ENCODE assay signal across 23 mouse cellular contexts in genomic region chr17:31500908-31501307, GRCm38 (mm10). TPM values are rescaled to one million over a fixed set of nuclear protein-coding genes. Genes with fewer than 3 reads are reported as not detected.
DNase-seq lines count a peak whose midpoint lies in the region; ATAC-seq and TF ChIP-seq lines count a peak whose summit lies in the region.
"Had no signal": no experiment of that assay in that cellular context is flagged by ENCODE, and none has a peak within 500 bp of the region (broad histone marks: within the 10 kb centered on the region; RNA-seq: fewer than 3 reads in every experiment).

No protein-coding gene starts in this region.

- H3K4me3 ChIP-seq in gastrocnemius, adult 2 months: no peak overlapping the region
- H3K4me3 ChIP-seq in layer of hippocampus, adult 2 months: no peak overlapping the region
- H3K4me3 ChIP-seq in lung, postnatal 0 days (ENCODE audit: low read depth, low read length): no peak overlapping the region
- H3K4me3 ChIP-seq in stomach, postnatal 0 days (ENCODE audit: low read depth, low read length): no peak overlapping the region
- H3K4me3 ChIP-seq: forebrain, embryonic 13.5 days; hindbrain, embryonic 10.5 days; intestine, embryonic 15.5 days; limb, embryonic 10.5 days; limb, embryonic 15.5 days; megakaryocyte, embryonic 14.5 days; stomach, embryonic 15.5 days had no signal

- no peak overlapping the region for H3K27ac ChIP-seq in gastrocnemius, adult 2 months
- H3K27ac ChIP-seq in layer of hippocampus, adult 2 months: no peak overlapping the region
- H3K27ac ChIP-seq in lung, postnatal 0 days (ENCODE audit: low read length): no peak overlapping the region
- no peak overlapping the region for H3K27ac ChIP-seq in stomach, postnatal 0 days (replicated peaks)
- H3K27ac ChIP-seq: forebrain, embryonic 13.5 days; hindbrain, embryonic 10.5 days; intestine, embryonic 15.5 days; limb, embryonic 10.5 days; limb, embryonic 15.5 days; stomach, embryonic 15.5 days had no signal

- 81% methylated on average over 3 of the region's 3 CpGs for WGBS in lung, postnatal 0 days
- WGBS in stomach, postnatal 0 days: 83% methylated on average over 3 of the region's 3 CpGs

- no peak for DNase-seq in gastrocnemius, adult 2 months
- no peak for DNase-seq in gastrocnemius, postnatal 36 days
- DNase-seq in layer of hippocampus, adult 2 months (ENCODE audit: low spot score in 2 of 2): no peak
- no peak for DNase-seq in layer of hippocampus, adult 11-12 months (ENCODE audit: low spot score)
- DNase-seq in lung, postnatal 0 days (ENCODE audit: low spot score): no peak
- DNase-seq in lung, postnatal 36 days: no peak
- DNase-seq in stomach, postnatal 0 days (ENCODE audit: low spot score): no peak
- DNase-seq: adrenal gland, postnatal 25 days; B cell, adult 2 months; cerebellum, postnatal 36 days; heart, postnatal 14 days; kidney, postnatal 25 days; midbrain, embryonic 14.5 days; right cerebral cortex, postnatal 25 days; thymus, postnatal 14 days had no signal

- H3K36me3 ChIP-seq in lung, postnatal 0 days (ENCODE audit: insufficient read depth, low read length): peaks cover 9% of the 10 kb centered on the region
- peaks cover 26% of the 10 kb centered on the region for H3K36me3 ChIP-seq in stomach, postnatal 0 days (ENCODE audit: control insufficient read depth, insufficient read depth, low read length)

- TF ChIP-seq CTCF in gastrocnemius, adult 2 months (IDR thresholded peaks at IDR 0.05): 0 out of 2 replicates have a peak, but pooled peaks have one; percentile 7
- TF ChIP-seq CTCF in layer of hippocampus, adult 2 months (conservative IDR thresholded peaks at IDR 0.05): peak; percentile 62
- TF ChIP-seq CTCF in lung, postnatal 0 days (IDR thresholded peaks at IDR 0.05): peak; percentile 43
- peak; percentile 54 for TF ChIP-seq CTCF in stomach, postnatal 0 days (IDR thresholded peaks at IDR 0.05; ENCODE audit: low read depth)

- TF ChIP-seq EP300 in lung, postnatal 0 days (IDR thresholded peaks at IDR 0.05): no peak
- TF ChIP-seq EP300 in stomach, postnatal 0 days (optimal IDR thresholded peaks at IDR 0.05): no peak

- no peaks in the 10 kb centered on the region for H3K9me3 ChIP-seq in lung, postnatal 0 days (ENCODE audit: low read length)
- H3K9me3 ChIP-seq in stomach, postnatal 0 days (ENCODE audit: control insufficient read depth, low read length): no peaks in the 10 kb centered on the region
- H3K9me3 ChIP-seq: forebrain, embryonic 13.5 days; hindbrain, embryonic 10.5 days; intestine, embryonic 15.5 days; limb, embryonic 10.5 days; limb, embryonic 15.5 days; megakaryocyte, embryonic 14.5 days; stomach, embryonic 15.5 days had no signal

- H3K27me3 ChIP-seq in lung, postnatal 0 days (replicated peaks; ENCODE audit: insufficient read depth, low read length): no peaks in the 10 kb centered on the region
- H3K27me3 ChIP-seq in stomach, postnatal 0 days (ENCODE audit: control insufficient read depth, insufficient read depth, low read length): no peaks in the 10 kb centered on the region
- H3K27me3 ChIP-seq: forebrain, embryonic 13.5 days; intestine, embryonic 15.5 days; limb, embryonic 15.5 days; megakaryocyte, embryonic 14.5 days; stomach, embryonic 15.5 days had no signal

- no peak overlapping the region for H3K4me2 ChIP-seq in lung, postnatal 0 days (replicated peaks; ENCODE audit: low read depth, low read length)
- H3K4me2 ChIP-seq in stomach, postnatal 0 days (replicated peaks; ENCODE audit: low read depth): no peak overlapping the region
- H3K4me2 ChIP-seq: forebrain, embryonic 13.5 days; intestine, embryonic 15.5 days; limb, embryonic 15.5 days; stomach, embryonic 15.5 days had no signal

- no peak overlapping the region for H3K9ac ChIP-seq in lung, postnatal 0 days (replicated peaks; ENCODE audit: low read depth)
- no peak overlapping the region for H3K9ac ChIP-seq in stomach, postnatal 0 days (ENCODE audit: low read length)
- H3K9ac ChIP-seq: forebrain, embryonic 13.5 days; intestine, embryonic 15.5 days; limb, embryonic 15.5 days; stomach, embryonic 15.5 days had no signal

- intact Hi-C loops in gastrocnemius, adult 2 months (cut with DNase I): no loop called here
- intact Hi-C loops in gastrocnemius, postnatal 36 days (cut with DNase I): no loop called here

- H3K4me1 ChIP-seq in lung, postnatal 0 days (ENCODE audit: insufficient read depth, low read depth, low read length): no peaks in the 10 kb centered on the region
- H3K4me1 ChIP-seq in stomach, postnatal 0 days (replicated peaks; ENCODE audit: control insufficient read depth, insufficient read depth): no peaks in the 10 kb centered on the region
- H3K4me1 ChIP-seq: intestine, embryonic 15.5 days; limb, embryonic 10.5 days; limb, embryonic 15.5 days; stomach, embryonic 15.5 days had no signal

- ATAC-seq in lung, postnatal 0 days: no peak
- no peak for ATAC-seq in stomach, postnatal 0 days (ENCODE audit: low FRiP score, low TSS enrichment)
- ATAC-seq: forebrain, embryonic 13.5 days; hindbrain, embryonic 16.5 days; intestine, embryonic 15.5 days had no signal

RNA-seq across cellular contexts. Expression of gene Wdr4, which starts 18.9 kb away (rescaled TPM):
- 1 to 10 TPM; 4.3 to 7.7 TPM for total RNA-seq in gastrocnemius, adult 2 months (2021)
- total RNA-seq in gastrocnemius, postnatal 36 days (2021): 1 to 10 TPM; 5.0 to 5.3 TPM
- total RNA-seq in layer of hippocampus, adult 2 months (2021): 10 to 100 TPM; 25.9 to 29.9 TPM
- polyA plus RNA-seq in lung, postnatal 0 days (2015; fragmentation: Nextera tagmentation; extraction: Ambion mirVana): 9.8 and 12.1 TPM in 2 replicates
- polyA plus RNA-seq in stomach, postnatal 0 days (2015; fragmentation: Nextera tagmentation; extraction: Ambion mirVana): 14.9 and 15.6 TPM in 2 replicates

RNA-seq across cellular contexts. Expression of gene Ndufv3, which starts 19.0 kb away (rescaled TPM):
- total RNA-seq in gastrocnemius, adult 2 months (2021): 100 to 1,000 TPM; 451 to 524 TPM
- total RNA-seq in gastrocnemius, postnatal 36 days (2021): 100 to 1,000 TPM; 439 to 467 TPM
- 100 to 1,000 TPM; 257 to 258 TPM for total RNA-seq in layer of hippocampus, adult 2 months (2021)
- polyA plus RNA-seq in lung, postnatal 0 days (2015; fragmentation: Nextera tagmentation; extraction: Ambion mirVana): 207 and 233 TPM in 2 replicates
- polyA plus RNA-seq in stomach, postnatal 0 days (2015; fragmentation: Nextera tagmentation; extraction: Ambion mirVana): 334 and 344 TPM in 2 replicates

Comparison
In these comparisons a context has a peak if more than half of its experiments do, and no peak if none do; other contexts are left out.
1. CTCF ChIP-seq: peak in every context shown above with its lines; median percentile 62 in layer of hippocampus, adult 2 months; 54 in stomach, postnatal 0 days; 43 in lung, postnatal 0 days; 7 in gastrocnemius, adult 2 months.